Mouse (Mus musculus): Measurements from ENCODE around the gene Aox2.
"Not testable (repeated sequence)": the region's sequence is repeated elsewhere in the genome, so short reads cannot be mapped to it uniquely, and the experiment has no call there.

- TF ChIP-seq CTCF (conservative IDR thresholded peaks at IDR 0.05; ENCODE audit: low read length); NANOG (IDR thresholded peaks at IDR 0.05; ENCODE audit: borderline replicate concordance, low read length): not testable (repeated sequence)
These were observed 96.1 kb downstream of the Aox2 start for GRCm38 (mm10) chr1:58374266-58374665.
